Mouse (Mus musculus): ENCODE measurements around the gene Tspan3.

Gene Tspan3

GRCm38 (mm10) chr9:56118091-56118490, 47.2 kb downstream of the Tspan3 start:
- no peak for DNase-seq (ENCODE audit: low read depth, low spot score)

GRCm38 (mm10) chr9:56108174-56108573, 57.1 kb downstream of the Tspan3 start:
- no peak for DNase-seq (ENCODE audit: low read depth, low spot score)

GRCm38 (mm10) chr9:56107527-56107926, 57.8 kb downstream of the Tspan3 start:
- no peak for DNase-seq (ENCODE audit: low read depth, low spot score)

- DNase-seq (ENCODE audit: low read depth, low spot score): no peak
These were observed 58.8 kb downstream of the Tspan3 start for GRCm38 (mm10) chr9:56106274-56107072.

- DNase-seq (ENCODE audit: low read depth, low spot score): no peak
These were observed 60.4 kb downstream of the Tspan3 start for GRCm38 (mm10) chr9:56104921-56105320.

- no peak for DNase-seq (ENCODE audit: low read depth, low spot score)
These were observed 64.3 kb downstream of the Tspan3 start for GRCm38 (mm10) chr9:56101022-56101421.

- no peak for DNase-seq (ENCODE audit: low read depth, low spot score)
These were observed 65.2 kb downstream of the Tspan3 start for GRCm38 (mm10) chr9:56100041-56100522.

GRCm38 (mm10) chr9:56097584-56098298, 67.5 kb downstream of the Tspan3 start:
- DNase-seq (ENCODE audit: low read depth, low spot score): no peak

- DNase-seq (ENCODE audit: low read depth, low spot score): no peak
These were observed 73.2 kb downstream of the Tspan3 start for GRCm38 (mm10) chr9:56092102-56092501.

GRCm38 (mm10) chr9:56090546-56091225, 74.6 kb downstream of the Tspan3 start:
- DNase-seq (ENCODE audit: low read depth, low spot score): no peak

- DNase-seq (ENCODE audit: low read depth, low spot score): no peak
These were observed 75.3 kb downstream of the Tspan3 start, which contains the start of gene Pstpip1 for GRCm38 (mm10) chr9:56089778-56090520. Gene Pstpip1 (plus strand): TSS chr9:56089962.

- DNase-seq (ENCODE audit: low read depth, low spot score): no peak
These were observed 78.8 kb downstream of the Tspan3 start for GRCm38 (mm10) chr9:56086524-56086923.
